Mouse (Mus musculus) granulocyte monocyte progenitor cell, adult 5-6 weeks (primary cell): Measurements from ENCODE around the gene Kbtbd2. TPM values are rescaled to one million over a fixed set of nuclear protein-coding genes. Genes with fewer than 3 reads are reported as not detected.

Experiments used
- ATAC-seq: replicated peaks from 2 replicates; pipeline ENCODE4 v1.8.0; 2016; ENCODE audit warnings: mild to moderate bottlenecking, moderate TSS enrichment, inconsistent platforms; ENCODE audit not compliant: poor library complexity, severe bottlenecking
- total RNA-seq, 2 experiments: library from RNA; stranded (forward) in 1 of 2; stranded (reverse) in 1 of 2; fragments of 200-712, 200-1000 nt in 1 of 2; fragments of >200 nt in 1 of 2; fragmentation: Nextera tagmentation in 1 of 2; gene quantifications; 2 replicates each; pipeline ENCODE4 v1.2.3; 2014 to 2017

The Kbtbd2 gene
- total RNA-seq, 2 experiments from 2014 or later = 25.0 to 25.4 TPM

- no peak for ATAC-seq
These were observed 8.3 kb downstream of the Kbtbd2 start for GRCm38 (mm10) chr6:56789336-56789735.

DNA sequence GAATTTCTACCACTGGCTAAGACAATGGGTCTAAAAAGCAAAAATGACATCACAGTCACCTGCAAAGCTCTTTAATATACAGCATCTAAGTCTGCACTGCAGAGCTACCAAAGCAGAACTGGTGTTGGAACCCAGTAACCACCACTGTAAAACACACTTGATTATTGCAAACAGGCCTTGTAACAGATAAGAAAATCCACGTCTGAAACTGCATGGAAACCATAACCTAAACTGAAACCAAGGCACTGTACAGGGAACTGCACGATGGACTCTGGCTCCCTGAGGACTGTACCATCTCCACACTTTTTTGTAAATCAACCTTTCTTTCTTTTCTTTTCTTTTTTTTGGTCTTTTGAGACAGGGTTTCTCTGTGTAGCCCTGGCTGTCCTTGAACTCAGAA lies 9.9 kb downstream of the Kbtbd2 start:
- 0 out of 2 replicates have a peak, but pooled peaks have one; percentile 12 for ATAC-seq

- no peak for ATAC-seq
These were observed 12.5 kb downstream of the Kbtbd2 start for GRCm38 (mm10) chr6:56785068-56785467.

DNA sequence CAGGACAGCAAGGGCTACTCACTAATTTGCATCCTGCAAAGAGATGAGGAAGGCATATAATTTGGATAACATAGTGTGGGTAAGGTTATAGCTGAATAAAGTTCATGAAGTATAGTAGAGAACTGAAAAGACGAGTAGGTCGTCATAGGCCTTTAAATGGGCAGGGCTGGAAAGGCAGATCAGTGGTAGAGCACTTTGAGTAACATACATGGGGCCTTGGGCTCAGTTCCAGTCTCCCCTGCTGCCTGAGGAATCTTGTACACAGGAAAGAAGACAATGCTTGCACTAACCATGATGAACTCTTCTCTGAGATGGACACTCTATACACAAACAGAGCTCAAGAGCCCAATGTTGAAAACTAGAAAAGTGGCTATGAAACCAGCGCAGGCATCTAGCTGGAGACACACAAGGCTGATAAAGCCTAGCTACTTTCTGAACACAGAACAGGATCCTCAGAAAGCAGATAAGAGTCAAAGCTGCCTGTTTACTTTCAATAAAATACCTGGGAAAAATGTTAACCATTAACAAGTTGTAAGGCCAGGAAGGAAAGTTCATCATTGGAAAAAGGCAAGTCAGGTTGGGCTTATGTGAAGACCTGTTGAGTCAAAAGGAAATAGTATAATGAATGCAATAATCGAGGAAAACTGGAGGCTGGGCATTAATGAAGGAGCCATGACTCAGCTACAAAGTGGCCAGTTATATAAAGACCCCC lies 13.9 kb downstream of the Kbtbd2 start:
- ATAC-seq = no peak

GRCm38 (mm10) chr6:56779636-56780035 lies 18.0 kb downstream of the Kbtbd2 start:
- no peak for ATAC-seq

GRCm38 (mm10) chr6:56775816-56776215 lies 21.8 kb downstream of the Kbtbd2 start:
- ATAC-seq = no peak

DNA sequence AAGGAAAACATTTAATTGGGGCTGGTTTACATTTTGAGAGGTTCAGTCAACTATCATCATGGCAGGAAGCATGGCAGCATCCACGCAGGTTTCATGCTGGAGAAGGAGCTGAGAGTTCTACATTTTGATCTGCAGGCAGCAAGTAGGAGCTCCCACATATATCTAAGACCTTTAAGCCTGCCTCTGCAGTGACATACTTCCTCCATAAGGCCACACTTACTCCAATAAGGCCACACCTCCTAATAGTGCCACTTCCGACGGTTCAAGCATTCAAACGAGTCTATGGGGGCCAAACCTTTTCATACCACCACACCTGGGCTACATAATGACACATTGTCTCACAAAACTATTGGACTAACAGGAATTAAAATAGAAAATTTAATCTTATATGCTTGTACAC lies 31.9 kb downstream of the Kbtbd2 start:
- ATAC-seq = no peak

- ATAC-seq = no peak
These were observed 32.3 kb downstream of the Kbtbd2 start for GRCm38 (mm10) chr6:56765265-56765664.

GRCm38 (mm10) chr6:56759324-56759723 lies 38.3 kb downstream of the Kbtbd2 start:
- peak; percentile 50; the same call in 1 of the 2 replicates for ATAC-seq

- peak; percentile 78 for ATAC-seq
These were observed 41.5 kb downstream of the Kbtbd2 start for GRCm38 (mm10) chr6:56756117-56756516.

DNA sequence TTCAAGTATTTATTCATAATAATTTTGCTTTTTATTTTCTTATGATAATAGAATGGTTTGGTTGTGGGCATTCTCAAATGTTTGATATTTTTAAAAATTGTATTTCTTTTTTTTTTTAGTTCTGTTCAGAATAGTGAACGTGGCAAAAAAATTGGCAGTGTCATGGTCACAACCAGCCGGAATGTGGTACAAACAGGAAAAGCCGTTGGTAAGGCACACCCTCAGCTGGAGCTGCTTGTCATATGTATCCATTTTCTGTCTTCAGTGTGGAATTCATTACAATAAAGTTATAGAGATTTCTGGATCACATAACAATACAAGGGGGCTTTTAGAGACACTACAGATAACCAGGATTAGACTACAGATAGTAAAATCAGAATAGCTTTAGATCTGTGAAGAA lies 43.9 kb downstream of the Kbtbd2 start:
- ATAC-seq = no peak

DNA sequence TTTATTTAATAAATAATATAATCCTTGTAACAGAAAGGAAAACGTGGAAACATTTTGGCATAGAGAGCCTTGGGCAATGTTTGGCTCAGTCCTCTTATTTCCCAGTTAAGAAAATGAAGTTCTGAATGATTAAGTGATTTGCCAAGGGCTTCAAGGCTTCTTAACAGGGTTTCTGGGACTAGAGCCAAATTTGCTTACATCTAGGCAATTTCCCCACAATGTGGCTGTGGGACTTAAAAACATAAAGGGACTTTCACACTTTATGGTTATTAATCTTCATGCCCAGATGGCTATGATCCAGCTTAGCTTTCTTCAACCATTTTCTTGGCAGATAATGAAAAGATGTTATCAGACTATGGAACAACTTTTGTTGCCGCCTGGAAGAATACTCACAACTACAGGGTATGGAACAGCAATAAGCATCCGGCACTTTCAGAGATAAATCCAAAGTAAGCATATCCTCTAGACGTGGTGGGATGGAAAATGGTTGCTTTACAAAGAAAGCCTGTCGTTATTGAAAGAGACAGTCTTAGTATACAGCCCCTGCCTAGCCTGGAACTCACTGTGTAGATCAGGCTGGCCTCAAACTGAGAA lies 51.6 kb downstream of the Kbtbd2 start:
- no peak for ATAC-seq

DNA sequence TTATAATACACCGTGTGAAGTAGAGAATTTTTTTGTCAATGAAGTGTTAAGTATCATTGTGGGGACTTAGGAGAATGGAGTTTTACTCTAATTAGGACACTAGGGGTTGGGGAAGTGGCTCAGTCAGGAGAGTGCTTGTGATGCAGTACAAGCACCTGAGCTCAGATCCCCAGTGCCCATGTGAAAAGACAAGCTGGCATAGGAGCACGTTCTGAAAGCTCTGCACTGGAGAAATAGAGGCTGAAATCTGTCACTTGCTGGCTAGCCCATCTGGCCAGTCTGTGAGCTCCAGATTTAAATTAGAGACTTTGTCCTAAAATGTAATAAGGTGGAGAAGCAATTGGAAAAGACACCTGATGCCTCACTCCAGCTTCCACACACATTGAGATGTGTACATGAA lies 65.1 kb downstream of the Kbtbd2 start:
- ATAC-seq = no peak

Other genes starting within 250 kb of the Kbtbd2 start
- gene Pde1c, start 228.7 kb downstream of the Kbtbd2 start, total RNA-seq (2014; fragmentation: Nextera tagmentation) = 0.41 and 0.92 TPM in 2 replicates
- gene Pde1c, start 228.7 kb downstream of the Kbtbd2 start, total RNA-seq (2017) = 0.22 and 0.36 TPM in 2 replicates
- gene Lsm5, start 93.1 kb downstream of the Kbtbd2 start, total RNA-seq (2014; fragmentation: Nextera tagmentation) = 187 and 189 TPM in 2 replicates
- 202 and 238 TPM in 2 replicates for gene Lsm5, start 93.1 kb downstream of the Kbtbd2 start, total RNA-seq (2017)
- gene Avl9, start 82.9 kb downstream of the Kbtbd2 start, total RNA-seq (2014; fragmentation: Nextera tagmentation) = 14.7 and 16.8 TPM in 2 replicates
- 16.2 and 20.7 TPM in 2 replicates for gene Avl9, start 82.9 kb downstream of the Kbtbd2 start, total RNA-seq (2017)
- 4.6 and 8.7 TPM in 2 replicates for gene Fkbp9, start 34.2 kb upstream of the Kbtbd2 start, total RNA-seq (2014; fragmentation: Nextera tagmentation)
- gene Fkbp9, start 34.2 kb upstream of the Kbtbd2 start, total RNA-seq (2017) = 9.2 and 13.7 TPM in 2 replicates
- 62.8 and 82.7 TPM in 2 replicates for gene Nt5c3, start 126.1 kb upstream of the Kbtbd2 start, total RNA-seq (2014; fragmentation: Nextera tagmentation)
- gene Nt5c3, start 126.1 kb upstream of the Kbtbd2 start, total RNA-seq (2017) = 48.6 and 64.3 TPM in 2 replicates
- 0.92 TPM in 1 of 2 replicates, not detected in the other for gene Vmn1r4, start 126.2 kb upstream of the Kbtbd2 start, total RNA-seq (2014; fragmentation: Nextera tagmentation)
- gene Vmn1r4, start 126.2 kb upstream of the Kbtbd2 start, total RNA-seq (2017) = 0.98 and 1.6 TPM in 2 replicates
- not detected in 2 replicates for gene Vmn1r5, start 172.5 kb upstream of the Kbtbd2 start, total RNA-seq (2014; fragmentation: Nextera tagmentation)
- not detected in 2 replicates for gene Vmn1r5, start 172.5 kb upstream of the Kbtbd2 start, total RNA-seq (2017)
- 1.8 TPM in 1 of 2 replicates, not detected in the other for gene Vmn1r6, start 199.4 kb upstream of the Kbtbd2 start, total RNA-seq (2014; fragmentation: Nextera tagmentation)
- not detected in 2 replicates for gene Vmn1r6, start 199.4 kb upstream of the Kbtbd2 start, total RNA-seq (2017)
- gene Vmn1r7, start 227.5 kb upstream of the Kbtbd2 start, total RNA-seq (2014; fragmentation: Nextera tagmentation) = not detected in 2 replicates
- gene Vmn1r7, start 227.5 kb upstream of the Kbtbd2 start, total RNA-seq (2017) = not detected in 2 replicates
- gene Vmn1r8, start 234.5 kb upstream of the Kbtbd2 start, total RNA-seq (2014; fragmentation: Nextera tagmentation) = not detected in 2 replicates
- gene Vmn1r8, start 234.5 kb upstream of the Kbtbd2 start, total RNA-seq (2017) = not detected in 2 replicates